Mouse (Mus musculus) stomach, postnatal 0 days (tissue): ENCODE results near the gene Tubd1.

Experiments
- CTCF ChIP-seq: IDR thresholded peaks from 2 replicates; pipeline ENCODE4 v1.5.1; 2016; ENCODE audit warnings: antibody characterized with exemption, low read depth, mild to moderate bottlenecking, moderate library complexity
- EP300 ChIP-seq: optimal IDR thresholded peaks from 2 replicates; pipeline ENCODE3; 2016; ENCODE audit warnings: antibody characterized with exemption

GRCm38 (mm10) chr11:86558258-86558657, 13.5 kb downstream of the Tubd1 start:
- no peak for TF ChIP-seq CTCF
- TF ChIP-seq EP300 = no peak
